Mouse (Mus musculus) megakaryocyte-erythroid progenitor cell, adult 5-6 weeks (primary cell): Measurements from ENCODE around the gene Oosp2. TPM values are rescaled to one million over a fixed set of nuclear protein-coding genes. Genes with fewer than 3 reads are reported as not detected.
A peak's percentile ranks its signal among the peaks of the same experiment; 100 is the strongest.

Source experiments
- ATAC-seq: replicated peaks from 2 replicates; pipeline ENCODE4 v1.8.0; 2016; ENCODE audit warnings: mild to moderate bottlenecking, inconsistent platforms; ENCODE audit not compliant: severe bottlenecking, poor library complexity, low FRiP score, low TSS enrichment
- total RNA-seq, 2 experiments: library from RNA; stranded (forward) in 1 of 2; stranded (reverse) in 1 of 2; fragments of 200-1000, 215-1000 nt in 1 of 2; fragments of >200 nt in 1 of 2; fragmentation: Nextera tagmentation in 1 of 2; gene quantifications; 2 replicates each; pipeline ENCODE4 v1.2.3; 2014 to 2017

The Oosp2 gene
- total RNA-seq, 2 experiments from 2014 or later, result not detected

- ATAC-seq, result no peak
Observed at GRCm38 (mm10) chr19:11612293-11612692, 48.1 kb downstream of the Oosp2 start.

DNA sequence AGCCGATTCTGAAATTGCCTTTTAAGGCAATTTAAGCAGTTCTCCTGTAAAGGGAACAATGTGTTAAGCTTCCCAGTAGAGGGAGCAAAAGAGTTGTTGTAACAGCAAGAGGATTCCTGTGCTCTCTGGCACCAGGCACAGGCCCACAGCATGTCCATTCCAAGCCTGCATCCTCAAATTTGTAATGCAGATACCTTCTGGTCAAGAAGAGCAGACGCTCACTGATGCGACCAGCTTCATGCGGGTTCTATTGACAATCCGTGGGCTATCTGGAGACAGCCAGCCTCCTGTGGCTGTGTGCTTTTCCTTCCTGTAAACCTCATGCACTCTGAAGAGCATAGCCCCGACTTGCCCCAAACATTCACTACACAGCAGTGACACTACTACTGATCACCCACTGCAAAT, 48.8 kb downstream of the Oosp2 start:
- ATAC-seq, result peak; percentile 76

DNA sequence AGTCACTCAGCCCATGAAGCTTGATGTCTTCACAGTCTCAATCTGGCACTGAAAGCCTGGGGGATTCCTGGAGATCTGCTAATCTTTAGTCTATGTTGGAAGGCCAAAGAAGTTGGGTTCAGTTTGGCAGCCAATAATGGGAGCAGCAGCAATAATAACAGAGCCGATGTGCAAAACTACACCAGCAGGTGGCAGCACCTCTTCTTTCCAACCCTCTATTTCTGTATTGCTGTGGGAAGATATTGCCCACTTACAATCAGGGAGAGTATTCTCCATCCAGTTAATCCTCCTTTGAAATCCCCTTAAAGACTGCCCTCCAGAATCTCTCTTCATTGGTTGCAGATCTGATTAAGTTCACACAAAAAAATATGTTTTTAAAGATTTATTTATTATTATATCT, 52.2 kb downstream of the Oosp2 start:
- ATAC-seq, result 0 out of 2 replicates have a peak, but pooled peaks have one; percentile 53

DNA sequence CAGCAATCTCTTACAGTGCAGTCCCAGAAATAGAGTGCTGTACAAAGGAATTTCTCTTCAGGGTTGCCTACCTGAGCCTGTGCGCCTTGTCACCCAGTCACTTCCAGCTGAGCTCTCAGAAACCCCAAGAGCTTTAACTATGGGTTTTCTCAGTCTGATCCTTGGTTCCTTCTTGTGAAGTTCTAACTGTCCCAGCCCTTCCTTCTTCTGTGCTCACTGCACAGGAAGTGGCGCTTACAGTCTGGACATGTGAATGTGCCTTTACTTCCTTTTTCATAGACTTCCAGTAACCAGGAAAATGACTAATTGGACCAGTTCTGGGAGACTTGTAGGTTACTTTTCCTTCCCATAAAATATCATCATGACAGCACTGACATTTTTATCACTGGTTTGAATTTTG, 55.8 kb downstream of the Oosp2 start, which contains the start of gene Ms4a6d:
Gene Ms4a6d (minus strand): TSS at position 247 of the 400 bp plus-strand sequence.
- no peak for ATAC-seq

GRCm38 (mm10) chr19:11602026-11602425, 58.3 kb downstream of the Oosp2 start:
- ATAC-seq, result peak; percentile 68; the same call in 1 of the 2 replicates

GRCm38 (mm10) chr19:11601349-11601748, 59.0 kb downstream of the Oosp2 start:
- no peak for ATAC-seq

Other genes starting within 250 kb of the Oosp2 start
- gene Ms4a4b, start 217.0 kb downstream of the Oosp2 start, total RNA-seq (2014; fragmentation: Nextera tagmentation), result 2.6 and 17.3 TPM in 2 replicates
- gene Ms4a4b, start 217.0 kb downstream of the Oosp2 start, total RNA-seq (2017), result 14.1 TPM in 1 of 2 replicates, not detected in the other
- 1.3 TPM in 1 of 2 replicates, not detected in the other for gene Ms4a6c, start 191.2 kb downstream of the Oosp2 start, total RNA-seq (2014; fragmentation: Nextera tagmentation)
- gene Ms4a6c, start 191.2 kb downstream of the Oosp2 start, total RNA-seq (2017), result 0.85 and 4.3 TPM in 2 replicates
- gene Gm8369, start 174.6 kb downstream of the Oosp2 start, total RNA-seq (2014; fragmentation: Nextera tagmentation), result 0.59 and 1.0 TPM in 2 replicates
- gene Gm8369, start 174.6 kb downstream of the Oosp2 start, total RNA-seq (2017), result not detected in 2 replicates
- 2.2 and 5.3 TPM in 2 replicates for gene Ms4a6b, start 144.0 kb downstream of the Oosp2 start, total RNA-seq (2014; fragmentation: Nextera tagmentation)
- 0.69 and 2.1 TPM in 2 replicates for gene Ms4a6b, start 144.0 kb downstream of the Oosp2 start, total RNA-seq (2017)
- not detected in 2 replicates for gene Ms4a4d, start 123.8 kb downstream of the Oosp2 start, total RNA-seq (2014; fragmentation: Nextera tagmentation)
- not detected in 2 replicates for gene Ms4a4d, start 123.8 kb downstream of the Oosp2 start, total RNA-seq (2017)
- gene Ms4a6d, start 55.7 kb downstream of the Oosp2 start, total RNA-seq (2014; fragmentation: Nextera tagmentation), result not detected in 2 replicates
- not detected in 2 replicates for gene Ms4a6d, start 55.7 kb downstream of the Oosp2 start, total RNA-seq (2017)
- gene Ms4a2, start 36.8 kb downstream of the Oosp2 start, total RNA-seq (2014; fragmentation: Nextera tagmentation), result 0.96 and 1.6 TPM in 2 replicates
- 2.8 and 5.3 TPM in 2 replicates for gene Ms4a2, start 36.8 kb downstream of the Oosp2 start, total RNA-seq (2017)
- 5.3 TPM in 1 of 2 replicates, not detected in the other for gene Ms4a3, start 19.7 kb downstream of the Oosp2 start, total RNA-seq (2014; fragmentation: Nextera tagmentation)
- 0.14 and 3.0 TPM in 2 replicates for gene Ms4a3, start 19.7 kb downstream of the Oosp2 start, total RNA-seq (2017)
- not detected in 2 replicates for gene Oosp1, start 30.6 kb upstream of the Oosp2 start, total RNA-seq (2014; fragmentation: Nextera tagmentation)
- gene Oosp1, start 30.6 kb upstream of the Oosp2 start, total RNA-seq (2017), result 3.4 TPM in 1 of 2 replicates, not detected in the other
- not detected in 2 replicates for gene Oosp3, start 36.5 kb upstream of the Oosp2 start, total RNA-seq (2014; fragmentation: Nextera tagmentation)
- gene Oosp3, start 36.5 kb upstream of the Oosp2 start, total RNA-seq (2017), result not detected in 2 replicates
- gene Gif, start 87.0 kb upstream of the Oosp2 start, total RNA-seq (2014; fragmentation: Nextera tagmentation), result not detected in 2 replicates
- gene Gif, start 87.0 kb upstream of the Oosp2 start, total RNA-seq (2017), result not detected in 2 replicates
- gene Mrpl16, start 109.8 kb upstream of the Oosp2 start, total RNA-seq (2014; fragmentation: Nextera tagmentation), result 73.6 and 85.5 TPM in 2 replicates
- 112 and 131 TPM in 2 replicates for gene Mrpl16, start 109.8 kb upstream of the Oosp2 start, total RNA-seq (2017)
- 5.6 and 8.0 TPM in 2 replicates for gene Stx3, start 158.8 kb upstream of the Oosp2 start, total RNA-seq (2014; fragmentation: Nextera tagmentation)
- 6.2 and 16.5 TPM in 2 replicates for gene Stx3, start 158.8 kb upstream of the Oosp2 start, total RNA-seq (2017)
- not detected in 2 replicates for gene Olfr1417, start 178.7 kb upstream of the Oosp2 start, total RNA-seq (2014; fragmentation: Nextera tagmentation)
- gene Olfr1417, start 178.7 kb upstream of the Oosp2 start, total RNA-seq (2017), result 0.28 TPM in 1 of 2 replicates, not detected in the other
- not detected in 2 replicates for gene Olfr1418, start 200.5 kb upstream of the Oosp2 start, total RNA-seq (2014; fragmentation: Nextera tagmentation)
- not detected in 2 replicates for gene Olfr1418, start 200.5 kb upstream of the Oosp2 start, total RNA-seq (2017)
- not detected in 2 replicates for gene Olfr1419, start 214.5 kb upstream of the Oosp2 start, total RNA-seq (2014; fragmentation: Nextera tagmentation)
- not detected in 2 replicates for gene Olfr1419, start 214.5 kb upstream of the Oosp2 start, total RNA-seq (2017)
- gene Olfr1420, start 226.0 kb upstream of the Oosp2 start, total RNA-seq (2014; fragmentation: Nextera tagmentation), result not detected in 2 replicates
- not detected in 2 replicates for gene Olfr1420, start 226.0 kb upstream of the Oosp2 start, total RNA-seq (2017)